Mouse (Mus musculus): ENCODE measurements around the gene Gatm. TPM values are rescaled to one million over a fixed set of nuclear protein-coding genes. Genes with fewer than 3 reads are reported as not detected.

Gene Gatm
- polyA plus RNA-seq, 1 experiment from 2014 or later = 10.5 TPM

- Histone ChIP-seq H3K27me3 (ENCODE audit: control insufficient read depth, insufficient read depth, low read length) (no peaks in the 10 kb centered on the region), H3K4me2 (ENCODE audit: low read depth, low read length) (no peak overlapping the region), H3K4me3 (ENCODE audit: low read length) (no peak overlapping the region), H3K4me1 (ENCODE audit: control insufficient read depth, insufficient read depth, low read length) (peaks cover 10% of the 10 kb centered on the region), H3K36me3 (ENCODE audit: control insufficient read depth, insufficient read depth) (no peaks in the 10 kb centered on the region), H3K27ac (ENCODE audit: low read length) (no peak overlapping the region), H3K9me3 (replicated peaks; ENCODE audit: control insufficient read depth, low read length) (no peaks in the 10 kb centered on the region), H3K9ac (ENCODE audit: low read length) (no peak overlapping the region)
- WGBS = 68% methylated on average over 1 of the region's 1 CpGs
- ATAC-seq (replicated peaks; ENCODE audit: extremely low read depth, insufficient read depth, low FRiP score) = no peak
These were observed 38.7 kb downstream of the Gatm start for GRCm38 (mm10) chr2:122572438-122572837.

GRCm38 (mm10) chr2:122571326-122571725, 39.8 kb downstream of the Gatm start:
- Histone ChIP-seq H3K9ac (ENCODE audit: low read length) (no peak overlapping the region), H3K4me3 (ENCODE audit: low read length) (no peak overlapping the region), H3K27me3 (ENCODE audit: control insufficient read depth, insufficient read depth, low read length) (no peaks in the 10 kb centered on the region), H3K27ac (ENCODE audit: low read length) (no peak overlapping the region), H3K4me2 (ENCODE audit: low read depth, low read length) (no peak overlapping the region), H3K36me3 (ENCODE audit: control insufficient read depth, insufficient read depth) (no peaks in the 10 kb centered on the region), H3K9me3 (replicated peaks; ENCODE audit: control insufficient read depth, low read length) (no peaks in the 10 kb centered on the region), H3K4me1 (ENCODE audit: control insufficient read depth, insufficient read depth, low read length) (peaks cover 9% of the 10 kb centered on the region)
- WGBS = 73% methylated on average over 4 of the region's 4 CpGs
- ATAC-seq (replicated peaks; ENCODE audit: extremely low read depth, insufficient read depth, low FRiP score) = no peak

- Histone ChIP-seq H3K27ac (ENCODE audit: low read length) (no peak overlapping the region), H3K36me3 (ENCODE audit: control insufficient read depth, insufficient read depth) (no peaks in the 10 kb centered on the region), H3K9ac (ENCODE audit: low read length) (no peak overlapping the region), H3K27me3 (ENCODE audit: control insufficient read depth, insufficient read depth, low read length) (no peaks in the 10 kb centered on the region), H3K9me3 (replicated peaks; ENCODE audit: control insufficient read depth, low read length) (no peaks in the 10 kb centered on the region), H3K4me3 (ENCODE audit: low read length) (no peak overlapping the region), H3K4me2 (ENCODE audit: low read depth, low read length) (no peak overlapping the region), H3K4me1 (ENCODE audit: control insufficient read depth, insufficient read depth, low read length) (peaks cover 3% of the 10 kb centered on the region)
- WGBS = 64% methylated on average over 4 of the region's 4 CpGs
- ATAC-seq (replicated peaks; ENCODE audit: extremely low read depth, insufficient read depth, low FRiP score) = no peak
These were observed 40.7 kb downstream of the Gatm start for GRCm38 (mm10) chr2:122570430-122570829.

GRCm38 (mm10) chr2:122569439-122569838, 41.7 kb downstream of the Gatm start:
- Histone ChIP-seq H3K4me3 (ENCODE audit: low read length) (no peak overlapping the region), H3K27ac (ENCODE audit: low read length) (no peak overlapping the region), H3K9ac (ENCODE audit: low read length) (no peak overlapping the region), H3K27me3 (ENCODE audit: control insufficient read depth, insufficient read depth, low read length) (no peaks in the 10 kb centered on the region), H3K4me2 (ENCODE audit: low read depth, low read length) (no peak overlapping the region), H3K36me3 (ENCODE audit: control insufficient read depth, insufficient read depth) (no peaks in the 10 kb centered on the region), H3K4me1 (ENCODE audit: control insufficient read depth, insufficient read depth, low read length) (no peaks in the 10 kb centered on the region; the same call in 1 of the 2 replicates), H3K9me3 (replicated peaks; ENCODE audit: control insufficient read depth, low read length) (no peaks in the 10 kb centered on the region)
- no peak for ATAC-seq (replicated peaks; ENCODE audit: extremely low read depth, insufficient read depth, low FRiP score)
- WGBS = 12% methylated on average over 3 of the region's 3 CpGs

- Histone ChIP-seq H3K9me3 (replicated peaks; ENCODE audit: control insufficient read depth, low read length) (no peaks in the 10 kb centered on the region), H3K27ac (ENCODE audit: low read length) (no peak overlapping the region), H3K9ac (ENCODE audit: low read length) (no peak overlapping the region), H3K27me3 (ENCODE audit: control insufficient read depth, insufficient read depth, low read length) (no peaks in the 10 kb centered on the region), H3K4me3 (ENCODE audit: low read length) (no peak overlapping the region), H3K4me2 (ENCODE audit: low read depth, low read length) (no peak overlapping the region), H3K36me3 (ENCODE audit: control insufficient read depth, insufficient read depth) (no peaks in the 10 kb centered on the region), H3K4me1 (ENCODE audit: control insufficient read depth, insufficient read depth, low read length) (no peaks in the 10 kb centered on the region)
- WGBS = 79% methylated on average over 1 of the region's 1 CpGs
- ATAC-seq (replicated peaks; ENCODE audit: extremely low read depth, insufficient read depth, low FRiP score) = no peak
These were observed 48.9 kb downstream of the Gatm start for GRCm38 (mm10) chr2:122562251-122562650.

GRCm38 (mm10) chr2:122561221-122561620, 49.9 kb downstream of the Gatm start:
- no peak overlapping the region for H3K4me2 ChIP-seq (ENCODE audit: low read depth, low read length)
- no peaks in the 10 kb centered on the region for H3K27me3 ChIP-seq (ENCODE audit: control insufficient read depth, insufficient read depth, low read length)
- H3K9me3 ChIP-seq (replicated peaks; ENCODE audit: control insufficient read depth, low read length) = no peaks in the 10 kb centered on the region
- no peak overlapping the region for H3K27ac ChIP-seq (ENCODE audit: low read length)
- no peak for ATAC-seq (replicated peaks; ENCODE audit: extremely low read depth, insufficient read depth, low FRiP score)
- no peaks in the 10 kb centered on the region for H3K36me3 ChIP-seq (ENCODE audit: control insufficient read depth, insufficient read depth)
- no peak overlapping the region for H3K9ac ChIP-seq (ENCODE audit: low read length)
- WGBS = 86% methylated on average over 5 of the region's 5 CpGs
- H3K4me3 ChIP-seq (ENCODE audit: low read length) = no peak overlapping the region
- no peaks in the 10 kb centered on the region for H3K4me1 ChIP-seq (ENCODE audit: control insufficient read depth, insufficient read depth, low read length)

- no peak for ATAC-seq (replicated peaks; ENCODE audit: extremely low read depth, insufficient read depth, low FRiP score)
- H3K9me3 ChIP-seq (replicated peaks; ENCODE audit: control insufficient read depth, low read length) = no peaks in the 10 kb centered on the region
- H3K27ac ChIP-seq (ENCODE audit: low read length) = no peak overlapping the region
- no peaks in the 10 kb centered on the region for H3K4me1 ChIP-seq (ENCODE audit: control insufficient read depth, insufficient read depth, low read length)
- H3K9ac ChIP-seq (ENCODE audit: low read length) = no peak overlapping the region
- H3K4me3 ChIP-seq (ENCODE audit: low read length) = no peak overlapping the region
- no peaks in the 10 kb centered on the region for H3K27me3 ChIP-seq (ENCODE audit: control insufficient read depth, insufficient read depth, low read length)
- no peak overlapping the region for H3K4me2 ChIP-seq (ENCODE audit: low read depth, low read length)
- 24% methylated on average over 2 of the region's 2 CpGs for WGBS
- no peaks in the 10 kb centered on the region for H3K36me3 ChIP-seq (ENCODE audit: control insufficient read depth, insufficient read depth)
These were observed 52.8 kb downstream of the Gatm start for GRCm38 (mm10) chr2:122558317-122558716.

MicroRNAs within 50 kb of the gene (microRNA counts, 519-probe panel; counts per million panel counts)
- microRNA mmu-miR-147 = not detected

Small RNAs within 50 kb of the gene (microRNA-seq; reads per million reads assigned to microRNA genes)
- 8.6 reads per million, percentile 25 among the genes with 10 or more reads in this experiment for gene Mir147

Other genes starting within 250 kb of the Gatm start
- 2.0 TPM in 2 replicates for gene Shf, start 242.1 kb downstream of the Gatm start, polyA plus RNA-seq (2015; fragmentation: Nextera tagmentation; extraction: Ambion mirVana)
- gene Slc28a2, start 184.8 kb downstream of the Gatm start, polyA plus RNA-seq (2015; fragmentation: Nextera tagmentation; extraction: Ambion mirVana) = 2.1 and 2.4 TPM in 2 replicates
- gene Gm14085, start 126.4 kb downstream of the Gatm start, polyA plus RNA-seq (2015; fragmentation: Nextera tagmentation; extraction: Ambion mirVana) = 0.04 TPM in 1 of 2 replicates, not detected in the other
- 0.90 and 4.4 TPM in 2 replicates for gene AA467197, start 25.7 kb upstream of the Gatm start, polyA plus RNA-seq (2015; fragmentation: Nextera tagmentation; extraction: Ambion mirVana)
- 4.6 and 4.7 TPM in 2 replicates for gene Slc30a4, start 91.4 kb upstream of the Gatm start, polyA plus RNA-seq (2015; fragmentation: Nextera tagmentation; extraction: Ambion mirVana)
- gene Bloc1s6, start 127.2 kb upstream of the Gatm start, polyA plus RNA-seq (2015; fragmentation: Nextera tagmentation; extraction: Ambion mirVana) = 36.0 and 36.9 TPM in 2 replicates
- 6.7 and 7.7 TPM in 2 replicates for gene Sqor, start 153.9 kb upstream of the Gatm start, polyA plus RNA-seq (2015; fragmentation: Nextera tagmentation; extraction: Ambion mirVana)

Data from heart, embryonic 16.5 days (tissue).